Mouse (Mus musculus): ENCODE data around the gene Zfp704.

DNA sequence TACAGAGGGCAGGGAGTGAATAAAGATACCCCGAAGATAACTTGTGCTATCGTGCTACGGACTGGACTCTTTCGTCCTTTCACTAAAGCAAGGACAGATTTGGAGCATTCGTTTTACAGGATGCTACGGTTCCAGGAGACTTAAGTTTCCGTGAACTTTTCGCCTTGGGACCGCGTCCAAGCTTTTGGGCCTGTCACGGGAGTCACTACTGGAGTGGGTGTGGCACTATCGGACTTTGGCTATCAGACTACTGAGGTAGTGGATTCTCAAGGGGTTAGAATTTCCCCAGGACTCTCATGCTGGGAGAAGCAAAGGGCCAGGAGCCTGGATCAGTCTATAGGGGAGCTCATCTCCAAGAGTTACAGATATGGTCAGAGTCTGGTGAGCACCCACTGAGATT is 10.7 kb upstream of the Zfp704 start:
- no peak for TF ChIP-seq POLR2A (IDR thresholded peaks at IDR 0.05; ENCODE audit: low read depth, low read length)
- TF ChIP-seq CTCF (IDR thresholded peaks at IDR 0.05; ENCODE audit: extremely low read depth, insufficient read depth, insufficient read length, insufficient replicate concordance): no peak

All from spleen, adult 2 months (tissue).